Mouse (Mus musculus) WW6 (cell line): ENCODE measurements around the gene Prrc2c.
"Not testable (repeated sequence)": the region's sequence is repeated elsewhere in the genome, so short reads cannot be mapped to it uniquely, and the experiment has no call there.

ENCODE experiments used
- DNase-seq: peaks from one replicate; pipeline ENCODE4 v3.0.0-alpha.2; 2013; ENCODE audit warnings: low read depth, low spot score

Prrc2c gene

GRCm38 (mm10) chr1:162740401-162740835 is at the start of gene Prrc2c:
Prrc2c (minus strand) TSS chr1:162740556.
- DNase-seq, result peak; percentile 94

- no peak for DNase-seq
Observed at GRCm38 (mm10) chr1:162785222-162785621, 44.9 kb upstream of the Prrc2c start.

GRCm38 (mm10) chr1:162783669-162784248 is 43.4 kb upstream of the Prrc2c start:
- no peak for DNase-seq

GRCm38 (mm10) chr1:162781035-162781434 is 40.7 kb upstream of the Prrc2c start:
- not testable (repeated sequence) for DNase-seq

GRCm38 (mm10) chr1:162777943-162778538 is 37.7 kb upstream of the Prrc2c start:
- no peak for DNase-seq

- DNase-seq, result no peak
Observed at GRCm38 (mm10) chr1:162773661-162774060, 33.3 kb upstream of the Prrc2c start.

GRCm38 (mm10) chr1:162771617-162772360 is 31.4 kb upstream of the Prrc2c start:
- DNase-seq, result no peak

GRCm38 (mm10) chr1:162752009-162752408 is 11.7 kb upstream of the Prrc2c start:
- no peak for DNase-seq

- no peak for DNase-seq
Observed at GRCm38 (mm10) chr1:162749607-162750006, 9.3 kb upstream of the Prrc2c start.

- DNase-seq, result no peak
Observed at GRCm38 (mm10) chr1:162748761-162749160, 8.4 kb upstream of the Prrc2c start.

- no peak for DNase-seq
Observed at GRCm38 (mm10) chr1:162739831-162740394, 443 bp downstream of the Prrc2c start.

GRCm38 (mm10) chr1:162739406-162739805 is 950 bp downstream of the Prrc2c start:
- DNase-seq, result no peak

- DNase-seq, result no peak
Observed at GRCm38 (mm10) chr1:162738472-162738871, 1.9 kb downstream of the Prrc2c start.

GRCm38 (mm10) chr1:162735084-162735483 is 5.3 kb downstream of the Prrc2c start:
- DNase-seq, result no peak

- no peak for DNase-seq
Observed at GRCm38 (mm10) chr1:162734283-162734682, 6.1 kb downstream of the Prrc2c start.

- no peak for DNase-seq
Observed at GRCm38 (mm10) chr1:162732041-162732440, 8.3 kb downstream of the Prrc2c start.

GRCm38 (mm10) chr1:162729436-162729835 is 10.9 kb downstream of the Prrc2c start:
- DNase-seq, result no peak

- DNase-seq, result no peak
Observed at GRCm38 (mm10) chr1:162727981-162728380, 12.4 kb downstream of the Prrc2c start.

- no peak for DNase-seq
Observed at GRCm38 (mm10) chr1:162723610-162724009, 16.7 kb downstream of the Prrc2c start.

GRCm38 (mm10) chr1:162720645-162721044 is 19.7 kb downstream of the Prrc2c start:
- DNase-seq, result no peak

GRCm38 (mm10) chr1:162700389-162701066 is 39.8 kb downstream of the Prrc2c start:
- no peak for DNase-seq

- no peak for DNase-seq
Observed at GRCm38 (mm10) chr1:162697866-162698265, 42.5 kb downstream of the Prrc2c start.
